Mouse (Mus musculus): Measurements from ENCODE around the gene Izumo4.
A peak's percentile ranks its signal among the peaks of the same experiment; 100 is the strongest.

Izumo4 gene

GRCm38 (mm10) chr10:80687850-80688249, 14.1 kb upstream of the Izumo4 start:
- peak; percentile 86 to 87 for DNase-seq

DNA sequence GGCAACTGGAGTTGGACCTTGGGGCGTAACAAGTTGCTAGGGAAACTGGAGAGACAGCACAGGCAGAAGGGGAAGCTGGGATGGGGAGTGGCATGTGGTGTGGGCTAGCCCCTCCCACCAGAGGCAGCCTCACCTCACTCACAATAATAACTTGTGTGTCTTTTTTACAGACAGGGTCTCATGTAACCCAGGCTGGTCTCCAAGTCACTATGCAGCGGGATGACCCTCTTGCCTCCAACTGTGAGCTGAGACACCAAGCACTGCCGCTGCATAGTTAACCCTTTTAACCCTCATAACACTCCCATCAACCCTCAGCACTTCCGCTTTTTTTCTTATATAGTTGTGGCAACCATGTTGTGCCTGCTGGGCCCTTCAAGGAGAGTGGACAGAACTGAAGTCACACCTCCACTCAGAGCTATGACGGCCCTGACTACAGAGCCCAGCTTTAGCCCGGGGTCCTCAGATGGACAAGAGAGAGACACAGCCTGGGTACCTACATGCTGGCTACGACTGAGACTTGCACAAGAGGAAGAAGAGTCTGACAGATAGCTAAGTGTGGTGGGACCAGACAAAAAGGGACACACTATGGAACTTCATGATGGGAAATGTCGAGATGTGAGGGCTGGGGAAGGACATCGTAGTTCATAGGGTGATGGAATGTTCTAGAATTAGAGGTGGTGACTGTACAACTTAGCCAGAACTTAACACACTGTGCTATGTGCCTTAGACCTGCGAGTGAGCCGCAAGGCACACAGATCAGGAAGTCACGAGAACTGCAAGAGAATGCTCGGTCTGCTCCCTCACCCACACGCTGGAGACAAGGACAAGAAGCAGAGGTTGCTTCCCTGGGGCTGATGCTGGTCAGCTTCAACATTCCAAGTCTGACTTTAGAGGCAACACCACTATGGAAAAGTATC, 9.5 kb upstream of the Izumo4 start:
- DNase-seq, result peak; percentile 50 to 67

DNA sequence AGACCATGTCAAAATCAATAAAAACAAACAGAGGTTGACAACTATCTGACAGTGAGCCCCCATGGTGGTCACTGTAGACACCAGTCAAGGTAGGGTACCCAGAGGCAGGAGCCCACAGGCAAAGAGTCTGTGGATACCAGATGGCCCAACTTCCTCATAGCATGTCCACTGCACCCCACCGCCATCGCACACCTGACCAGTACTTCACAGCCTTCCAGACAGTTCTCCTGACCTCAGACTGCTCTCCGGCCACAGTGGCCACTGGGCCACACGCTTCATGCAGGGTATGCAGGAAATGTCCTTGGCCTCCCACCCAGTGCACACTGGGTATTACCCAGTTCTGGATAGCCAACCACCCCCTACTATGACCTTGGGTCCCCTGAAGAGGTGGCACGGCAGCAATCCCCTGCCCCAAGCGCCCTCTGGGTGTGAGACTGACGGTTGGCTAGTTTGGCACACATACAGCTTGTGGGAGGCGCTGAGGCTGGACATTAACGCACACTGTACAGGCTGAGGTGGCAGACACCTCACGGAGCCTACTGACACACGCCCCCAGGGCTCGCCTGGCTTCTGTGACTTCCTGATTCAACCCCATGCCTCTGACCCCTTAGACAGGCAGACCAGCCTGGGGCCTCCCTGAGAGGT, 8.5 kb upstream of the Izumo4 start:
- DNase-seq, result peak in 1 of 2 experiments; percentile 18

GRCm38 (mm10) chr10:80694159-80694938, 7.6 kb upstream of the Izumo4 start:
- no peak for DNase-seq

DNA sequence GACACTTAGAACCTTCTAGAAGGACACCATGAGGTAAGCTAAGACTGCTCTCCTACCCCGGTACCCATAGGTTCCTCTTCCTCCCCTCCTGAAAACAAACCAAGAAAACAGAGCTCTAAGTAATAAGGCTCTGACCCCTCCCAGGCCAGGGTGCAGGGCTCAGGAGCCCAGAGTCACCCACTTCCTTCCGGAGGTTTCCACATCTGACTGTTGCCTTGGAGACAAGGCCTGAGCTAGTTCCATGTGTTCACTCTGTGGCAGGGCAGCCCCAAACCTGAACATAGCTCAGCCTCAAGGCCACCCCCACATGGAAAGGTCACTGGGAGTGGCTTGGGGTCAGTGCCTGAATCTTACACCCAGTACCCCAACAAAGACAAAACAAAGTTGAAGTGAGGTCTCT, 6.8 kb upstream of the Izumo4 start:
- peak; percentile 86 to 87 for DNase-seq

GRCm38 (mm10) chr10:80695801-80696501, 6.0 kb upstream of the Izumo4 start:
- peak in 1 of 2 experiments; percentile 28 for DNase-seq

- DNase-seq, result no peak
Measured at GRCm38 (mm10) chr10:80696502-80697392, 5.2 kb upstream of the Izumo4 start.

DNA sequence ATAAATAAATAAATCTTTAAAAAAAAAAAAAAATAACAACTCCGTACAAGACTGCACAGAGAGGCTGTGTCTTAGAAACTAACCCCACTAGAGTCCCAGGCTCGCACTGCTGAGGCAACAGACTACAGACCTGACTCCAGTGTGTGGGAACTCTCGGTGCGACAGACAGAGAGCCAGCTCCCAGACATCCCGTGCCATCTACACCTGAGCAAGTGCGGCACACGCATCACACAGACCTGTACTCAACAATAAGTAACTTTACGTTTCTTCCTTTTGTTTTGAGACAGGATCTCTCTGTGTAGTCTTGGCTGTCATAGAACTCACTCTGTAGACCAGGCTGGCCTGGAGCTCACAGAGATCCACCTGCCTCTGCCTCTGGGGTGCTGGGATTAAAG, 4.6 kb upstream of the Izumo4 start:
- DNase-seq, result no peak

- DNase-seq, result no peak
Measured at GRCm38 (mm10) chr10:80697812-80698211, 4.2 kb upstream of the Izumo4 start.

DNA sequence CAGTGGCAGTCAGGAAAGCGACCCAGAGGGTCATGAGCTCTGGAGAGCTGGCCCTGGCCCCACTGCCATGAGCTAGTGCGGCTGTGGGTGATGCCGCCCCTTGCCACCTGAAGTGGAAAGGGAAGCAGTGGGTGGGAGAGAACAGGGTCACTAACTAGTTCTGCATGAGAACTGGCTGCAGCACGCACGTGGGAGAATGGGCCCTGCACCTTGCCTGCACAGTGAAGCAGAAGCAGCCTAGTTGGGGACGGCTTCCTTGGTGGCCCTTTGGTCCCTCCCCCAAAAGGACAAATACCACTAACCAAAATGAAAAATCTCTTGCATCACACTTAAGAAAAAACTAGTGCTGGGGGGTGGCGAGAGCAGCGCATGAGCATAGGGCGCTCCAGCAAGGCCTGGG, 3.4 kb upstream of the Izumo4 start:
- no peak for DNase-seq

- no peak for DNase-seq
Measured at GRCm38 (mm10) chr10:80700038-80700504, 1.9 kb upstream of the Izumo4 start.

DNA sequence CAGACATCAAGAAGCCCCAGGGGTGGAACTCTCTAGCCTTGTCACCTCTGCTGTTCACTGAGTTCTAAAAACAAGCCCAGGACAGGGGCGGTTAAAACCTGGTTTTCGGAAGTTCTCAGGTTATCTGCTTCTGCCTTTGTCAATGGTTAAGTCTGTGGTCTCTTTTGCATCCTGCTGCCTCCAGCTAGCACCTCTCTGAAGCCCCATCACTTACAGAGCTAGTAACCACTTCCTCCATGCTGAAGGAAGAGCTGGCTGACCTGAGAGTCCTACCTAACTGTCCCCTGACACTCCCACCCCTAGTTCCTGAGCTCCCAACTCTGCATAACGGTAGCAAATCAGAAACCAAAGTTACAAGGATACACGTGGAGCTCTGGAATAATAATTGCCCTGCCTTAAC, 1.3 kb upstream of the Izumo4 start:
- DNase-seq, result no peak

DNA sequence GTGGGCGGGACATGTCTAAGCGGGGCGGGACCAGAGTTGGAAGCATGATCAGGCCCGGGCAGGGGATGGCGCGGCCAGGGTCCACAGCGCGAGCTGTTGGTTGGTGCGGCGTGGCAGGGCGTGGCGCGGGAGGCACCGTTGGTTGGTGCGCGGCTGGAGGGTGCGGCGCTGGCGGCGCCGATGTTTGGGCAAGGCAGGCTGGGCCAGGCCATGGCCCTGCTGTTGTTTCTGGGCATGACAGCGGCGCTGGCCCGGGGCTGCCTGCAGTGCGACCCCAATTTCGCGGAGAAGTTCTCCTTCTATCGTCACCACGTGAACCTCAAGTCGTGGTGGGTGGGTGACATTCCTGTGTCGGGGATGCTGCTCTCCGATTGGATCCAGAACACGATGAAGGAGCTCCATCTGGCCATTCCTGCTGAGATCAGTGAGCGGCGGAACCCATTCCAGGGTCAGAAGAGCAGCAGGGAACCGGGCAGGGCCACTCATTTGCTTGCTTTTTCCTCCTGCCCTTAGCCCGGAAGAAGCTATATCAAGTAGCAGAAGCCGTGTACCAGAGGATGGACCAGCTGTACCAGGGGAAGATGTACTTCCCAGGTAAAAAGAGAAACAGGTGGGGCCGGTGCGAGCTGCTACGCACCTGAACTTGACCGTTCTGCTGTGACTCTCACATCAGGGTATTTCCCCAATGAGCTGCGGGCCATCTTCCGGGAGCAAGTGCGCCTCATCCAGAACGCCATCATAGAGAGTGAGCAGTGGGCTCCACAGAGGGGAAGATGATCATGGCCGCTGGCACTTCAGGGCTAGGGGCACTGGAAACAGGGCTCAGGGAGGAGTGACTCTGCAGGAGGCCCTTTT, 779 bp downstream of the Izumo4 start:
- DNase-seq, result peak; percentile 97 to 98

GRCm38 (mm10) chr10:80703643-80704042, 1.7 kb downstream of the Izumo4 start:
- no peak for DNase-seq

DNA sequence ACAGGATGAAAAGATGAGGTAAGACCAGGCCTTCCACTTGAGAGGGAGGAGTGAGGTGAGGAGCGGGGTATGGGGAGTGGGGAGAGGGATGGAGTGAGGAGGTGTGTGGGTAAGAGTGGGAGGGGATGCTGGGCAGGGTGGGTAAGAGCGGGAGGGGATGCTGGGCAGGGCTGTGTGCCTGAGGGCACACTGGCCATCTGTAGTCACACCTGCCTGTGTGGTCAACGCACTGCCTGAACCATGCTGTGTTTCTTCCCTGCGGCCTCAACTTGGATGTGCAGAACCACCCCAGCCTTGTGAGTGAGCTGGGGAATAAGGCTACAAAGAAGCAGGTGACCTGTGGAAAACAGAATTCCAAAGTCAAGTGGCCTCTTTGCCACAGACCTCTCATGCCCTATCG, 2.4 kb downstream of the Izumo4 start:
- no peak for DNase-seq

DNA sequence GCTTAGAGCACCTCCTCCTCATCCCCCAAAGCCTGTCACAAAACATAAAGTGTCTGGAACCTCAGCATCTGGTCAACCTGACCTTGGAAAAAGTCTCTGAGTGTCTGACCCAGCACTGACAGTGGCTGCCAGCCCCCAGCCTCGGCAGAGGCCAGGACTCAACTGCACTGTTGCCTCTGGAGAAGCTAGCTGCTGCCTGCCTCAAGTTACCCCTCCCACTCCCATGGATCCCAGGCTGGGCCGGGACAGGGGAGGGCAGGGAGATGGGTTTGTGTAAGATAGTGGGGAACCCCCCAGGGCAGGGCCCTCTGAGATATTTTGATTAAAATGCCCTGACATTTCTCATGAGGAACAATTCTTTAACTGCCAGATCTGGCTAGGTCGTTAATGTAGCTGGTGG, 3.0 kb downstream of the Izumo4 start:
- DNase-seq, result no peak

- no peak for DNase-seq
Measured at GRCm38 (mm10) chr10:80705479-80705878, 3.5 kb downstream of the Izumo4 start.

GRCm38 (mm10) chr10:80710834-80711233, 8.8 kb downstream of the Izumo4 start:
- DNase-seq, result no peak

- DNase-seq, result no peak
Measured at GRCm38 (mm10) chr10:80717281-80717680, 15.3 kb downstream of the Izumo4 start.

DNA sequence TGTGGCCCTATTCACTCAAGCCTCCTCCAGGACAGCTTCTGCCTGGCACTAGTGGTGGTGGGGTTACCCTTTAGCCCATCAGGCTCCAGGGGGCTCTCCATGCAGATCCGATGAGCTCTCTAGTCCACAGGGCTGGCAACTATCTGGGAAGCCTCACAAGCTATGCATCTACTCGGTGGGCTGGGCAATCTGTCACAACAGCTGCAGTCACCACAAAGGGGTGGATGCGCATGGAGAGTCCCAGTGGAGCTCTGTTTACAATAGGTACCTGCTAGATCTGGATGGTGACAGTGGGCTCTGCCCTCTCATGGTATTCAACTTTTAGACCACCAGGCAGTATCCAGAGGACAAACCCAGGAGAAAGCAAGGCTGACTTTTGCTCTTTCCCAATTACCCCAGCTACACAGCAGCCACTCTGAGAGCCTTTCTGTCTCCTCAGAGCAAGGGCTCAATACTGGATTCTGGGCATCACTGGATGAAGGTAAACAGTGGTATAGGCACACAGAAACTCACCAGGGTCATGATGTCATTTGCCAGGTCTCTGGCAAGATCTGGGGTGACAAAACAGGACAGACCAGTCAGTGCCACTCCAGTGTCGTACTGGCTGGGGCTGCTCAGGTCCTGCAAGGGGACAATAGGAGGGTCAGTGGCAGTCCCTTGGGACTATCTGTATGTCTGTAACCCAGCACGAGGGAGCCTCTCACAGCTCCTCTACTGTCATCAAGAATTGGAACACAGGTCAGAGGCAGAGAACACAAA, 25.6 kb downstream of the Izumo4 start:
- DNase-seq, result peak; percentile 40 to 51

Data from lung, adult 18-20 months (tissue).